ENCODE assay signal across 22 mouse cellular contexts in genomic region chr2:148373602-148374071, GRCm38 (mm10). TPM values are rescaled to one million over a fixed set of nuclear protein-coding genes. Genes with fewer than 3 reads are reported as not detected.
A peak's percentile ranks its signal among the peaks of the same experiment; 100 is the strongest.
DNase-seq lines count a peak whose midpoint lies in the region; ATAC-seq lines count a peak whose summit lies in the region.
"Had no signal": no experiment of that assay in that cellular context is flagged by ENCODE, and none has a peak within 500 bp of the region (broad histone marks: within the 10 kb centered on the region; RNA-seq: fewer than 3 reads in every experiment).

No protein-coding gene starts in this region.

- H3K27me3 ChIP-seq in intestine, embryonic 14.5 days (replicated peaks; ENCODE audit: control insufficient read depth, insufficient read depth, low read length), result no peaks in the 10 kb centered on the region
- no peaks in the 10 kb centered on the region for H3K27me3 ChIP-seq in intestine, embryonic 16.5 days (replicated peaks; ENCODE audit: control insufficient read depth, insufficient read depth, low read length)
- no peaks in the 10 kb centered on the region for H3K27me3 ChIP-seq in lung, embryonic 15.5 days
- H3K27me3 ChIP-seq: embryonic facial prominence, embryonic 13.5 days; forebrain, embryonic 12.5 days; midbrain, embryonic 12.5 days had no signal

- DNase-seq in frontal cortex, postnatal 25 days (ENCODE audit: low spot score in 2 of 2), result no peak
- peak; percentile 45 for DNase-seq in intestine, embryonic 14.5 days (ENCODE audit: low spot score)
- peak; percentile 60 for DNase-seq in lung, postnatal 36 days
- DNase-seq in ovary, postnatal 14 days (ENCODE audit: low spot score), result no peak
- DNase-seq: adrenal gland, postnatal 14 days; cerebellum, adult 8-10 months; cerebellum, postnatal 36 days; embryo, embryonic 11 days; kidney, adult 9 months; kidney, postnatal 14 days; thymus, adult 18-20 months; thymus, postnatal 36 days had no signal

- no peak overlapping the region for H3K4me3 ChIP-seq in intestine, embryonic 14.5 days (ENCODE audit: low read depth, low read length)
- no peak overlapping the region for H3K4me3 ChIP-seq in intestine, embryonic 16.5 days (ENCODE audit: low read length)
- no peak overlapping the region for H3K4me3 ChIP-seq in lung, embryonic 15.5 days
- H3K4me3 ChIP-seq: embryonic facial prominence, embryonic 13.5 days; erythroblast, embryonic 14.5 days; forebrain, embryonic 12.5 days; midbrain, embryonic 12.5 days had no signal

- H3K4me1 ChIP-seq in intestine, embryonic 14.5 days (replicated peaks; ENCODE audit: control insufficient read depth, insufficient read depth, low read length), result peaks cover 5% of the 10 kb centered on the region; the same call in 1 of the 2 replicates
- H3K4me1 ChIP-seq in intestine, embryonic 16.5 days (ENCODE audit: control insufficient read depth, insufficient read depth, low read length), result no peaks in the 10 kb centered on the region
- peaks cover 33% of the 10 kb centered on the region for H3K4me1 ChIP-seq in lung, embryonic 15.5 days
- H3K4me1 ChIP-seq: embryonic facial prominence, embryonic 13.5 days; forebrain, embryonic 12.5 days; midbrain, embryonic 12.5 days had no signal

- ATAC-seq in frontal cortex, adult (ENCODE audit: low TSS enrichment), result peak; percentile 67; the same call in 1 of the 2 replicates
- ATAC-seq in intestine, embryonic 14.5 days (replicated peaks; ENCODE audit: low FRiP score, low TSS enrichment, low read depth), result no peak
- ATAC-seq in intestine, embryonic 16.5 days, result no peak
- peak; percentile 83 for ATAC-seq in lung, embryonic 15.5 days (ENCODE audit: borderline replicate concordance, extremely low read depth, low FRiP score, low TSS enrichment)
- ATAC-seq: inflammation-experienced regulatory T-cells, adult 6 months had no signal

- H3K27ac ChIP-seq in intestine, embryonic 14.5 days (ENCODE audit: low read depth), result no peak overlapping the region; the same call in 1 of the 2 replicates
- no peak overlapping the region for H3K27ac ChIP-seq in intestine, embryonic 16.5 days (ENCODE audit: low read length)
- peak overlapping the region; percentile 45 for H3K27ac ChIP-seq in lung, embryonic 15.5 days
- H3K27ac ChIP-seq: embryonic facial prominence, embryonic 13.5 days; forebrain, embryonic 12.5 days; hindbrain, embryonic 14.5 days; liver, embryonic 14.5 days; midbrain, embryonic 12.5 days had no signal

- no peak overlapping the region for H3K4me2 ChIP-seq in intestine, embryonic 14.5 days (ENCODE audit: low read length)
- no peak overlapping the region for H3K4me2 ChIP-seq in intestine, embryonic 16.5 days (ENCODE audit: low read depth, low read length)
- H3K4me2 ChIP-seq in lung, embryonic 15.5 days, result no peak overlapping the region
- H3K4me2 ChIP-seq: embryonic facial prominence, embryonic 13.5 days; forebrain, embryonic 12.5 days; hindbrain, embryonic 14.5 days; midbrain, embryonic 12.5 days had no signal

- no peaks in the 10 kb centered on the region for H3K36me3 ChIP-seq in intestine, embryonic 14.5 days (ENCODE audit: control insufficient read depth, insufficient read depth, low read length)
- no peaks in the 10 kb centered on the region for H3K36me3 ChIP-seq in intestine, embryonic 16.5 days (ENCODE audit: control insufficient read depth, insufficient read depth, low read length)
- no peaks in the 10 kb centered on the region for H3K36me3 ChIP-seq in lung, embryonic 15.5 days
- H3K36me3 ChIP-seq: embryonic facial prominence, embryonic 13.5 days; forebrain, embryonic 12.5 days; midbrain, embryonic 12.5 days had no signal

- 13% methylated on average over 2 of the region's 2 CpGs for WGBS in intestine, embryonic 14.5 days
- WGBS in intestine, embryonic 16.5 days, result 50% methylated on average over 2 of the region's 2 CpGs
- 16% methylated on average over 2 of the region's 2 CpGs for WGBS in lung, embryonic 15.5 days

- no peak overlapping the region for H3K9ac ChIP-seq in intestine, embryonic 14.5 days (ENCODE audit: low read length)
- H3K9ac ChIP-seq in intestine, embryonic 16.5 days (ENCODE audit: low read depth, low read length), result no peak overlapping the region
- H3K9ac ChIP-seq in lung, embryonic 15.5 days, result no peak overlapping the region
- H3K9ac ChIP-seq: embryonic facial prominence, embryonic 13.5 days; forebrain, embryonic 12.5 days; hindbrain, embryonic 14.5 days; liver, embryonic 14.5 days; midbrain, embryonic 12.5 days had no signal

- no peaks in the 10 kb centered on the region for H3K9me3 ChIP-seq in intestine, embryonic 14.5 days (ENCODE audit: control insufficient read depth, low read length)
- no peaks in the 10 kb centered on the region for H3K9me3 ChIP-seq in intestine, embryonic 16.5 days (ENCODE audit: control insufficient read depth, low read length)
- no peaks in the 10 kb centered on the region for H3K9me3 ChIP-seq in lung, embryonic 15.5 days
- H3K9me3 ChIP-seq: embryonic facial prominence, embryonic 13.5 days; forebrain, embryonic 12.5 days; midbrain, embryonic 12.5 days had no signal

RNA-seq across cellular contexts. Expression of gene Sstr4, which starts 21.5 kb away (rescaled TPM):
- 3.2 and 3.5 TPM in 2 replicates for polyA plus RNA-seq in intestine, embryonic 14.5 days (2014; fragmentation: Nextera tagmentation; extraction: Ambion mirVana)
- 1.6 and 1.8 TPM in 2 replicates for polyA plus RNA-seq in intestine, embryonic 16.5 days (2015; fragmentation: Nextera tagmentation; extraction: Ambion mirVana)
- 2.9 and 3.0 TPM in 2 replicates for polyA plus RNA-seq in lung, embryonic 15.5 days (2015; fragmentation: Nextera tagmentation; extraction: Ambion mirVana)
- polyA plus RNA-seq: erythroblast, embryonic 14.5 days; inflammation-experienced regulatory T-cells, adult 6 months; liver, embryonic 14.5 days had no signal

RNA-seq across cellular contexts. Expression of gene Thbd, which starts 34.4 kb away (rescaled TPM):
- 53.0 and 54.1 TPM in 2 replicates for polyA plus RNA-seq in intestine, embryonic 14.5 days (2014; fragmentation: Nextera tagmentation; extraction: Ambion mirVana)
- polyA plus RNA-seq in intestine, embryonic 16.5 days (2015; fragmentation: Nextera tagmentation; extraction: Ambion mirVana), result 46.6 and 46.8 TPM in 2 replicates
- 98.0 and 102 TPM in 2 replicates for polyA plus RNA-seq in lung, embryonic 15.5 days (2015; fragmentation: Nextera tagmentation; extraction: Ambion mirVana)
- polyA plus RNA-seq: erythroblast, embryonic 14.5 days had no signal

Comparison
In these comparisons a context has a peak if more than half of its experiments do, and no peak if none do; other contexts are left out.
1. ATAC-seq: peak in frontal cortex, adult (single experiment) and lung, embryonic 15.5 days (single experiment); none in intestine, embryonic 14.5 days (single experiment) and intestine, embryonic 16.5 days (single experiment).
2. DNase-seq: peak in intestine, embryonic 14.5 days (single experiment) and lung, postnatal 36 days (single experiment); none in frontal cortex, postnatal 25 days (0 of 2) and ovary, postnatal 14 days (single experiment).